Mouse (Mus musculus): ENCODE data around the gene Sertad4. TPM values are rescaled to one million over a fixed set of nuclear protein-coding genes. Genes with fewer than 3 reads are reported as not detected.

Sertad4 gene
- total RNA-seq (2021) (1 to 10 TPM; 3.3 to 3.9 TPM), polyA plus RNA-seq (2012; rRNA removed) (4.1 and 7.8 TPM in 2 replicates)
- long read RNA-seq, partial matches to known transcripts, result 0 of 1 reads
- long read RNA-seq, other reads (novel, unspliced or antisense), result 0 of 1 reads

- intact Hi-C loops (cut with DNase I), result loop anchor here (2.0 kb wide), 1 partner anchor 69 kb away; no protein-coding TSS in a partner anchor
- 2% methylated on average over 73 of the region's 75 CpGs for WGBS
Measured at GRCm38 (mm10) chr1:192855474-192856230, at the start of gene Sertad4. Gene Sertad4 (minus strand): TSS chr1:192855756.

GRCm38 (mm10) chr1:192901516-192901915 lies 46.0 kb upstream of the Sertad4 start:
- intact Hi-C loops (cut with DNase I), result no loop called here
- Histone ChIP-seq H3K27me3 (ENCODE audit: control insufficient read depth, insufficient read depth, low read length) (no peaks in the 10 kb centered on the region), H3K4me3 (no peak overlapping the region), H3K79me2 (replicated peaks; ENCODE audit: control insufficient read depth, insufficient read depth, low read length) (no peaks in the 10 kb centered on the region), H3K36me3 (ENCODE audit: control insufficient read depth, insufficient read depth, low read length) (no peaks in the 10 kb centered on the region), H3K9ac (ENCODE audit: low read depth, low read length) (no peak overlapping the region), H3K4me1 (ENCODE audit: control insufficient read depth, insufficient read depth, low read length) (peaks cover 3% of the 10 kb centered on the region; the same call in 1 of the 2 replicates), H3K27ac (no peak overlapping the region)
- WGBS, result 71% methylated on average over 2 of the region's 2 CpGs
- TF ChIP-seq CTCF (IDR thresholded peaks at IDR 0.05) (no peak), EP300 (IDR thresholded peaks at IDR 0.05; ENCODE audit: insufficient read depth, low read depth, low read length) (no peak), POLR2A (IDR thresholded peaks at IDR 0.05; ENCODE audit: insufficient read depth, low read depth, low read length) (no peak)
- no peak for DNase-seq

More at GRCm38 (mm10) chr1:192855474-192856230, at the start of gene Sertad4:
- Histone ChIP-seq H3K27me3 (ENCODE audit: control insufficient read depth, insufficient read depth, low read length) (no peaks in the 10 kb centered on the region), H3K27ac (peak within 1 kb of the TSS; percentile 81), H3K79me2 (replicated peaks; ENCODE audit: control insufficient read depth, insufficient read depth, low read length) (no peaks in the 10 kb centered on the region), H3K4me3 (peak within 1 kb of the TSS; percentile 58), H3K36me3 (ENCODE audit: control insufficient read depth, insufficient read depth, low read length) (no peaks in the 10 kb centered on the region), H3K4me1 (ENCODE audit: control insufficient read depth, insufficient read depth, low read length) (peaks cover 7% of the 10 kb centered on the region), H3K9ac (ENCODE audit: low read depth, low read length) (peak within 1 kb of the TSS; percentile 79)
- DNase-seq, result peak; percentile 79 to 80
- TF ChIP-seq EP300 (IDR thresholded peaks at IDR 0.05; ENCODE audit: insufficient read depth, low read depth, low read length), result no peak
- TF ChIP-seq POLR2A (IDR thresholded peaks at IDR 0.05; ENCODE audit: insufficient read depth, low read depth, low read length), result peak; percentile 37; the same call in 1 of the 2 replicates

- Histone ChIP-seq H3K27ac (no peak overlapping the region), H3K27me3 (ENCODE audit: control insufficient read depth, insufficient read depth, low read length) (no peaks in the 10 kb centered on the region), H3K36me3 (ENCODE audit: control insufficient read depth, insufficient read depth, low read length) (no peaks in the 10 kb centered on the region), H3K9ac (ENCODE audit: low read depth, low read length) (no peak overlapping the region), H3K4me1 (ENCODE audit: control insufficient read depth, insufficient read depth, low read length) (peaks cover 3% of the 10 kb centered on the region; the same call in 1 of the 2 replicates), H3K79me2 (replicated peaks; ENCODE audit: control insufficient read depth, insufficient read depth, low read length) (no peaks in the 10 kb centered on the region), H3K4me3 (no peak overlapping the region)
- intact Hi-C loops (cut with DNase I), result no loop called here
- TF ChIP-seq EP300 (IDR thresholded peaks at IDR 0.05; ENCODE audit: insufficient read depth, low read depth, low read length) (no peak), CTCF (IDR thresholded peaks at IDR 0.05) (no peak), POLR2A (IDR thresholded peaks at IDR 0.05; ENCODE audit: insufficient read depth, low read depth, low read length) (no peak)
- WGBS, result 77% methylated on average over 3 of the region's 3 CpGs
- DNase-seq, result no peak
Measured at GRCm38 (mm10) chr1:192900913-192901312, 45.4 kb upstream of the Sertad4 start.

- 57% methylated on average over 2 of the region's 2 CpGs for WGBS
- Histone ChIP-seq H3K4me1 (ENCODE audit: control insufficient read depth, insufficient read depth, low read length) (peaks cover 3% of the 10 kb centered on the region; the same call in 1 of the 2 replicates), H3K36me3 (ENCODE audit: control insufficient read depth, insufficient read depth, low read length) (no peaks in the 10 kb centered on the region), H3K27me3 (ENCODE audit: control insufficient read depth, insufficient read depth, low read length) (no peaks in the 10 kb centered on the region), H3K4me3 (no peak overlapping the region), H3K27ac (no peak overlapping the region), H3K79me2 (replicated peaks; ENCODE audit: control insufficient read depth, insufficient read depth, low read length) (no peaks in the 10 kb centered on the region), H3K9ac (ENCODE audit: low read depth, low read length) (no peak overlapping the region)
- TF ChIP-seq CTCF (IDR thresholded peaks at IDR 0.05) (no peak), EP300 (IDR thresholded peaks at IDR 0.05; ENCODE audit: insufficient read depth, low read depth, low read length) (no peak), POLR2A (IDR thresholded peaks at IDR 0.05; ENCODE audit: insufficient read depth, low read depth, low read length) (no peak)
- intact Hi-C loops (cut with DNase I), result loop anchor here (5.0 kb wide), 1 partner anchor 116 kb away; no protein-coding TSS in a partner anchor
- DNase-seq, result no peak
Measured at GRCm38 (mm10) chr1:192898742-192899141, 43.2 kb upstream of the Sertad4 start.

GRCm38 (mm10) chr1:192897218-192897617 lies 41.7 kb upstream of the Sertad4 start:
- TF ChIP-seq POLR2A (IDR thresholded peaks at IDR 0.05; ENCODE audit: insufficient read depth, low read depth, low read length) (no peak), CTCF (IDR thresholded peaks at IDR 0.05) (peak; percentile 57)
- DNase-seq, result peak; percentile 29 to 31
- intact Hi-C loops (cut with DNase I), result loop anchor here (5.0 kb wide), 1 partner anchor 115 kb away; no protein-coding TSS in a partner anchor
- Histone ChIP-seq H3K9ac (ENCODE audit: low read depth, low read length) (no peak overlapping the region), H3K79me2 (replicated peaks; ENCODE audit: control insufficient read depth, insufficient read depth, low read length) (no peaks in the 10 kb centered on the region), H3K27ac (no peak overlapping the region), H3K36me3 (ENCODE audit: control insufficient read depth, insufficient read depth, low read length) (no peaks in the 10 kb centered on the region), H3K4me3 (0 out of 2 replicates have a peak overlapping the region, but pooled peaks have one; percentile 1), H3K4me1 (ENCODE audit: control insufficient read depth, insufficient read depth, low read length) (peaks cover 3% of the 10 kb centered on the region; the same call in 1 of the 2 replicates), H3K27me3 (ENCODE audit: control insufficient read depth, insufficient read depth, low read length) (no peaks in the 10 kb centered on the region)
- 32% methylated on average over 10 of the region's 10 CpGs for WGBS

- WGBS, result 57% methylated on average over 3 of the region's 3 CpGs
- no peak for DNase-seq
- peaks cover 3% of the 10 kb centered on the region; the same call in 1 of the 2 replicates for H3K4me1 ChIP-seq (ENCODE audit: control insufficient read depth, insufficient read depth, low read length)
- H3K27me3 ChIP-seq (ENCODE audit: control insufficient read depth, insufficient read depth, low read length), result no peaks in the 10 kb centered on the region
- intact Hi-C loops (cut with DNase I), result loop anchor here (5.0 kb wide), 1 partner anchor 114 kb away; no protein-coding TSS in a partner anchor
- H3K4me3 ChIP-seq, result no peak overlapping the region
- H3K9ac ChIP-seq (ENCODE audit: low read depth, low read length), result no peak overlapping the region
- no peak overlapping the region for H3K27ac ChIP-seq
- no peaks in the 10 kb centered on the region for H3K79me2 ChIP-seq (replicated peaks; ENCODE audit: control insufficient read depth, insufficient read depth, low read length)
- TF ChIP-seq POLR2A (IDR thresholded peaks at IDR 0.05; ENCODE audit: insufficient read depth, low read depth, low read length) (no peak), EP300 (IDR thresholded peaks at IDR 0.05; ENCODE audit: insufficient read depth, low read depth, low read length) (no peak), CTCF (IDR thresholded peaks at IDR 0.05) (no peak)
- no peaks in the 10 kb centered on the region for H3K36me3 ChIP-seq (ENCODE audit: control insufficient read depth, insufficient read depth, low read length)
Measured at GRCm38 (mm10) chr1:192896076-192896475, 40.5 kb upstream of the Sertad4 start.

Data from heart, adult 2 months (tissue).